Mouse (Mus musculus) embryonic facial prominence, embryonic 11.5 days (tissue): Measurements from ENCODE around the gene Rnf123. TPM values are rescaled to one million over a fixed set of nuclear protein-coding genes. Genes with fewer than 3 reads are reported as not detected.

Experiments
- ATAC-seq: fragments of 200-750 bp; cut with Nextera tagmentation; replicated peaks from 2 replicates; pipeline ENCODE4 v1.8.0; 2017; ENCODE audit warnings: low read depth; ENCODE audit not compliant: insufficient number of reproducible peaks, low FRiP score, low TSS enrichment
- DNase-seq: peaks from one replicate; pipeline ENCODE4 v3.0.0-alpha.2; 2015; ENCODE audit warnings: low spot score
- H3K27ac ChIP-seq: fragments of 300-500 bp; sonication (generic); replicated peaks from 2 replicates; pipeline ENCODE4 v1.5.1; 2014; ENCODE audit warnings: mild to moderate bottlenecking, low read depth, low read length, control low read depth
- H3K27me3 ChIP-seq: fragments of 300-500 bp; sonication (generic); 2 replicates; pipeline ENCODE4 v1.6.1; 2014; ENCODE audit warnings: mild to moderate bottlenecking, low read length, moderate library complexity, mixed read lengths; ENCODE audit not compliant: control insufficient read depth, insufficient read depth
- H3K36me3 ChIP-seq: fragments of 300-500 bp; sonication (generic); replicated peaks from 2 replicates; pipeline ENCODE4 v1.6.1; 2014; ENCODE audit warnings: low read depth, mild to moderate bottlenecking, low read length, moderate library complexity, mixed read lengths; ENCODE audit not compliant: control insufficient read depth, insufficient read depth
- H3K4me1 ChIP-seq: fragments of 300-500 bp; sonication (generic); 2 replicates; pipeline ENCODE4 v1.6.1; 2014; ENCODE audit warnings: low read length, mixed read lengths; ENCODE audit not compliant: control insufficient read depth, insufficient read depth
- H3K4me2 ChIP-seq: fragments of 300-500 bp; sonication (generic); 2 replicates; pipeline ENCODE4 v1.6.1; 2014; ENCODE audit warnings: low read depth, mild to moderate bottlenecking, control low read depth, low read length, moderate library complexity
- H3K4me3 ChIP-seq: fragments of 300-500 bp; sonication (generic); 2 replicates; pipeline ENCODE4 v1.5.1; 2014; ENCODE audit warnings: low read depth, low read length, control low read depth
- H3K9ac ChIP-seq: fragments of 300-500 bp; sonication (generic); replicated peaks from 2 replicates; pipeline ENCODE4 v1.6.1; 2014; ENCODE audit warnings: mild to moderate bottlenecking, control low read depth, low read length
- H3K9me3 ChIP-seq: fragments of 300-500 bp; sonication (generic); replicated peaks from 2 replicates; pipeline ENCODE4 v1.6.1; 2016; ENCODE audit warnings: mild to moderate bottlenecking, low read length, inconsistent platforms, mixed read lengths; ENCODE audit not compliant: control insufficient read depth
- WGBS: fragments of 180-500 bp; shearing (Covaris S2); extraction: QIAGEN DNeasy Blood & Tissue Kit; methylation state at CpG from one replicate; pipeline ENCODE4 v1.1.7; 2014; 5-methylcytosine and 5-hydroxymethylcytosine counted together
- polyA plus RNA-seq: library from polyadenylated mRNA; unstranded; fragments of >200 nt; fragmentation: Nextera tagmentation; extraction: Ambion mirVana; gene quantifications from 2 replicates; pipeline ENCODE4 v1.2.1, GENCODE M21; 2014

The Rnf123 gene
- polyA plus RNA-seq, 1 experiment from 2014 or later = 22.0 TPM

- no peaks in the 10 kb centered on the region for H3K36me3 ChIP-seq
- H3K4me2 ChIP-seq = peak overlapping the region; percentile 49
- WGBS = 16% methylated on average over 22 of the region's 22 CpGs
- peak overlapping the region; percentile 59 for H3K9ac ChIP-seq
- H3K4me1 ChIP-seq = peaks cover 7% of the 10 kb centered on the region; the same call in 1 of the 2 replicates
- no peak overlapping the region for H3K27ac ChIP-seq
- H3K27me3 ChIP-seq = no peaks in the 10 kb centered on the region; the same call in 1 of the 2 replicates
- no peaks in the 10 kb centered on the region for H3K9me3 ChIP-seq
- H3K4me3 ChIP-seq = peak overlapping the region; percentile 25; the same call in 1 of the 2 replicates
- DNase-seq (peak; percentile 39), ATAC-seq (no peak)
Observed at GRCm38 (mm10) chr9:108111101-108111592, 28.0 kb upstream of the Rnf123 start.

- H3K9me3 ChIP-seq = no peaks in the 10 kb centered on the region
- 81% methylated on average over 16 of the region's 16 CpGs for WGBS
- H3K36me3 ChIP-seq = no peaks in the 10 kb centered on the region
- H3K4me1 ChIP-seq = peaks cover 10% of the 10 kb centered on the region; the same call in 1 of the 2 replicates
- ATAC-seq (no peak), DNase-seq (no peak)
- H3K4me2 ChIP-seq = no peak overlapping the region
- H3K9ac ChIP-seq = no peak overlapping the region
- H3K27me3 ChIP-seq = no peaks in the 10 kb centered on the region
- no peak overlapping the region for H3K4me3 ChIP-seq
- no peak overlapping the region for H3K27ac ChIP-seq
Observed at GRCm38 (mm10) chr9:108110160-108110559, 27.0 kb upstream of the Rnf123 start.

- H3K4me1 ChIP-seq = peaks cover 15% of the 10 kb centered on the region
- no peak overlapping the region for H3K4me2 ChIP-seq
- no peaks in the 10 kb centered on the region for H3K9me3 ChIP-seq
- H3K36me3 ChIP-seq = no peaks in the 10 kb centered on the region
- ATAC-seq = no peak
- no peak for DNase-seq
- 93% methylated on average over 16 of the region's 16 CpGs for WGBS
- no peak overlapping the region for H3K4me3 ChIP-seq
- no peak overlapping the region for H3K9ac ChIP-seq
- no peaks in the 10 kb centered on the region for H3K27me3 ChIP-seq
- H3K27ac ChIP-seq = no peak overlapping the region
Observed at GRCm38 (mm10) chr9:108107867-108108266, 24.7 kb upstream of the Rnf123 start.

- no peak overlapping the region for H3K4me2 ChIP-seq
- H3K4me3 ChIP-seq = no peak overlapping the region
- H3K9ac ChIP-seq = no peak overlapping the region
- DNase-seq = no peak
- H3K27me3 ChIP-seq = no peaks in the 10 kb centered on the region
- H3K36me3 ChIP-seq = no peaks in the 10 kb centered on the region
- H3K9me3 ChIP-seq = no peaks in the 10 kb centered on the region
- H3K4me1 ChIP-seq = peaks cover 12% of the 10 kb centered on the region
- 89% methylated on average over 23 of the region's 23 CpGs for WGBS
- H3K27ac ChIP-seq = no peak overlapping the region
- no peak for ATAC-seq
Observed at GRCm38 (mm10) chr9:108106090-108106489, 22.9 kb upstream of the Rnf123 start.

- no peak for ATAC-seq
- WGBS = 71% methylated on average over 12 of the region's 12 CpGs
- Histone ChIP-seq H3K9me3 (no peaks in the 10 kb centered on the region), H3K4me1 (peaks cover 8% of the 10 kb centered on the region), H3K9ac (peak overlapping the region; percentile 62), H3K4me3 (no peak overlapping the region), H3K4me2 (no peak overlapping the region; the same call in 1 of the 2 replicates), H3K27me3 (no peaks in the 10 kb centered on the region), H3K36me3 (no peaks in the 10 kb centered on the region), H3K27ac (no peak overlapping the region)
- no peak for DNase-seq
Observed at GRCm38 (mm10) chr9:108105549-108105863, 22.4 kb upstream of the Rnf123 start.

GRCm38 (mm10) chr9:108104766-108105548 is 21.8 kb upstream of the Rnf123 start:
- peak; percentile 65 for DNase-seq
- H3K4me1 ChIP-seq = peaks cover 8% of the 10 kb centered on the region
- no peaks in the 10 kb centered on the region for H3K27me3 ChIP-seq
- peak overlapping the region; percentile 35 for H3K4me2 ChIP-seq
- no peaks in the 10 kb centered on the region for H3K36me3 ChIP-seq
- H3K9me3 ChIP-seq = no peaks in the 10 kb centered on the region
- H3K9ac ChIP-seq = peak overlapping the region; percentile 62
- no peak overlapping the region for H3K4me3 ChIP-seq
- WGBS = 26% methylated on average over 31 of the region's 31 CpGs
- H3K27ac ChIP-seq = no peak overlapping the region
- ATAC-seq = peak; percentile 60

- Histone ChIP-seq H3K4me2 (no peak overlapping the region), H3K4me3 (no peak overlapping the region), H3K9me3 (no peaks in the 10 kb centered on the region), H3K36me3 (no peaks in the 10 kb centered on the region), H3K27ac (no peak overlapping the region), H3K27me3 (no peaks in the 10 kb centered on the region), H3K9ac (no peak overlapping the region), H3K4me1 (no peaks in the 10 kb centered on the region; the same call in 1 of the 2 replicates)
- ATAC-seq (no peak), DNase-seq (no peak)
- 81% methylated on average over 8 of the region's 8 CpGs for WGBS
Observed at GRCm38 (mm10) chr9:108099619-108100018, 16.5 kb upstream of the Rnf123 start.

GRCm38 (mm10) chr9:108095949-108096712 is 13.0 kb upstream of the Rnf123 start:
- H3K4me3 ChIP-seq = no peak overlapping the region
- no peaks in the 10 kb centered on the region for H3K9me3 ChIP-seq
- DNase-seq (no peak), ATAC-seq (no peak)
- H3K4me1 ChIP-seq = no peaks in the 10 kb centered on the region
- WGBS = 60% methylated on average over 10 of the region's 10 CpGs
- H3K27ac ChIP-seq = no peak overlapping the region
- H3K36me3 ChIP-seq = peaks cover 2% of the 10 kb centered on the region
- no peak overlapping the region for H3K9ac ChIP-seq
- H3K4me2 ChIP-seq = no peak overlapping the region
- no peaks in the 10 kb centered on the region for H3K27me3 ChIP-seq
